Mouse (Mus musculus): ENCODE measurements around the gene Daam2. TPM values are rescaled to one million over a fixed set of nuclear protein-coding genes. Genes with fewer than 3 reads are reported as not detected.
"Not testable (repeated sequence)": the region's sequence is repeated elsewhere in the genome, so short reads cannot be mapped to it uniquely, and the experiment has no call there.

Gene Daam2
- polyA plus RNA-seq, 1 experiment = 54.4 TPM

DNA sequence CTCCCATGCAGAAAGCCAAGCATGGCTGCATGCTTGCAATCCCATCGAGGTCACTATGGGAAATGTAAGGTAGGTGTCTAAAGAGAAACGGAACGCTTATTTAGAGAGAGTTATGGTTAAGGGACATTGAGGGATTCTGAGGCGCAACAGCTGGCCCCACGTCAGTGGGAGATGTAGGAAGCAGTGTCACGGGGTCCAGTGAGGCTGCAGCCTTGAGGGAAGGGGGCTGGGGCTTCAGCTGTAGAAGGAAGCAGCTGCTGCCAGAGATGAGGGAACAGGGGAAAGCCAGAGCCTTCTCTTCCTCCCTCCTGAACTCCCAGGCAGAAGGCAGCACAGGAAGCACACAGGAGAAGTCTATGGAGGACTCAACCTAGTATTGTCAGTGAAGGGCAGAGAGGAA, 113.2 kb downstream of the Daam2 start:
- H3K4me1 ChIP-seq (ENCODE audit: control insufficient read depth, insufficient read depth, low read length) = peaks cover 7% of the 10 kb centered on the region
- WGBS = 90% methylated on average over 6 of the region's 6 CpGs
- no peak for DNase-seq
- TF ChIP-seq POLR2A (IDR thresholded peaks at IDR 0.05; ENCODE audit: borderline replicate concordance, insufficient read depth, low read length) = no peak
- no peak overlapping the region for H3K4me3 ChIP-seq (replicated peaks; ENCODE audit: insufficient read depth, low read depth, low read length)
- H3K27ac ChIP-seq (ENCODE audit: insufficient read depth, low read length) = no peak overlapping the region
- no peaks in the 10 kb centered on the region for H3K27me3 ChIP-seq (ENCODE audit: control insufficient read depth, insufficient read depth, low read length)

- Histone ChIP-seq H3K4me3 (replicated peaks; ENCODE audit: insufficient read depth, low read depth, low read length) (no peak overlapping the region), H3K27me3 (ENCODE audit: control insufficient read depth, insufficient read depth, low read length) (no peaks in the 10 kb centered on the region), H3K4me1 (ENCODE audit: control insufficient read depth, insufficient read depth, low read length) (peaks cover 7% of the 10 kb centered on the region; the same call in 1 of the 2 replicates), H3K27ac (ENCODE audit: insufficient read depth, low read length) (no peak overlapping the region)
- TF ChIP-seq CTCF (IDR thresholded peaks at IDR 0.05; ENCODE audit: borderline replicate concordance, insufficient read depth, low read depth, low read length) = no peak
- no peak for TF ChIP-seq POLR2A (IDR thresholded peaks at IDR 0.05; ENCODE audit: borderline replicate concordance, insufficient read depth, low read length)
- 81% methylated on average over 8 of the region's 8 CpGs for WGBS
- no peak for DNase-seq
These were observed 114.9 kb downstream of the Daam2 start for GRCm38 (mm10) chr17:49449230-49449608.

DNA sequence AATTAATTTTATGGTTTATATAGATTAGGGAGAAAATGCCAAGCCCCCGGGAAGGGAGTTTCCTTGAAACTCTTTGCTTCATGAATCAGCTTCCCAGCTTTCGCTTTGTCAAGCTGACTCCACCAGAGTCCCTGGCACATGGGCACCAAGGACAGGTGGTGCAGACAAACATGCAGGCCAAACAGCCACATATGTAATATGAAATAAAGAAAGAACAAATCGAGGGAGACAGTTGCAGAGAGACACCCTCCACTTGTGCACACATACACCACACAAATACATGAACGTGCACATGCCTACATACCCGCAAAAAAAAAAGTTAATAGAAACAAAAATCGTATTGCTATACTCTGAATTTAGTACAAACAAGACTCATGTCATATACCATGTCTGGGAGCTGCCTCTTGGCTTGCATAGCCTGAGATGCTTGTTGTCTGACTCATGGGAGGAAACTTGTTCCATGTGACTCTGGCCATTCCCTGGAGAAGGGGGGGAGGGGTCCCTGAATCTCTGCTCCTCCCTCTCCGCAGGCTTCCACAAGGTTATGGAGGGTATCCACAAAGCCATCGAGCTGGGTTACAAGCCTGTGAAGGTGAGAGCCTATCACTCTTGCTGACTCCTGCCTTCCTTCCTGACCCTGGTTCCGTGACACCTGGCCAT, 115.4 kb downstream of the Daam2 start:
- no peaks in the 10 kb centered on the region for H3K27me3 ChIP-seq (ENCODE audit: control insufficient read depth, insufficient read depth, low read length)
- H3K4me3 ChIP-seq (replicated peaks; ENCODE audit: insufficient read depth, low read depth, low read length) = no peak overlapping the region
- DNase-seq = peak in 1 of 2 experiments; percentile 12
- peaks cover 7% of the 10 kb centered on the region; the same call in 1 of the 2 replicates for H3K4me1 ChIP-seq (ENCODE audit: control insufficient read depth, insufficient read depth, low read length)
- TF ChIP-seq POLR2A (IDR thresholded peaks at IDR 0.05; ENCODE audit: borderline replicate concordance, insufficient read depth, low read length) (no peak), CTCF (IDR thresholded peaks at IDR 0.05; ENCODE audit: borderline replicate concordance, insufficient read depth, low read depth, low read length) (no peak)
- H3K27ac ChIP-seq (ENCODE audit: insufficient read depth, low read length) = no peak overlapping the region
- 51% methylated on average over 9 of the region's 9 CpGs for WGBS

- not testable (repeated sequence) for DNase-seq; H3K27me3 ChIP-seq (ENCODE audit: control insufficient read depth, insufficient read depth, low read length); H3K4me3 ChIP-seq (replicated peaks; ENCODE audit: insufficient read depth, low read depth, low read length); H3K27ac ChIP-seq (ENCODE audit: insufficient read depth, low read length); H3K4me1 ChIP-seq (ENCODE audit: control insufficient read depth, insufficient read depth, low read length)
- 92% methylated on average over 3 of the region's 3 CpGs for WGBS
These were observed 121.3 kb downstream of the Daam2 start for GRCm38 (mm10) chr17:49442841-49443240.

DNA sequence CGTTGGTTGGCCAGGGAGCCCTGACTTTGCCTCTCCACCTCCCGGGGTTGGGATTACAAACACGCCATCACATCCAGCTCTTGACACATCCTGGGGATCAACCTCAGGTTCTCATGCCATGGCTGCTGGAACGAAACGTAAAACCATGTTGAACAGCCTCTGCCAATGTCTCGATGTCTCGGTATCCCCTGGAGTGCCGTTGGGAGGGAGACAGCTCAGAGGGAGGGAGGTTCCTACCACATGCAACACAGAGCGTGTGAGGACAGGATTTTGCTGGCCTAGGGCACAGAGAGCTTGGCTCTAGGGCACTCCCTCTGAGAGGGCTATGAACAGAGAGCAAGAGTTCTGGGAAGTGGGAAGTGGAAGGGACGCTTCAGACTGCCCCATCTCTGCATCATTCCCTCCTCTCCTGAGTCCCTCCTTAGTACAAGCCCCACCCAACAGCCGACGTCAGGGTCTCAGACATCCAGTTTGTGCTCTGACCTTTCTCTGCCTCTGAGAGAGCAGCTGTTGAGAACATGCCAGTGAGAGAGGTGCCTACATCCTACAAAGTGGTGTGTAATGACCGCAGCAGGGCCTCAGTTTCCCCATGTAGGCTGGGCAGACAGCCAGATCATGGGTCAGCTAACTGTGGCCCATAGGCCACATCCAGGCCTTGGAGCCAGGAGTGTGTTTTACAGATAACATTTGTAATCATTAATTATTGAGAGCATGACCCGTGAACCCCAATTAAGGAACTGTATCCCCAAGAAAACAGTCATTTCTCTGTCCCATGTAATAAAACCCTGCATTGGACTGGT, 123.6 kb downstream of the Daam2 start:
- peak in 1 of 2 experiments; percentile 6 for DNase-seq
- Histone ChIP-seq H3K27ac (ENCODE audit: insufficient read depth, low read length) (no peak overlapping the region), H3K27me3 (ENCODE audit: control insufficient read depth, insufficient read depth, low read length) (no peaks in the 10 kb centered on the region), H3K4me3 (replicated peaks; ENCODE audit: insufficient read depth, low read depth, low read length) (no peak overlapping the region), H3K4me1 (ENCODE audit: control insufficient read depth, insufficient read depth, low read length) (no peaks in the 10 kb centered on the region)
- WGBS = 81% methylated on average over 14 of the region's 14 CpGs
- TF ChIP-seq CTCF (IDR thresholded peaks at IDR 0.05; ENCODE audit: borderline replicate concordance, insufficient read depth, low read depth, low read length) (no peak), POLR2A (IDR thresholded peaks at IDR 0.05; ENCODE audit: borderline replicate concordance, insufficient read depth, low read length) (no peak)

GRCm38 (mm10) chr17:49439706-49440105, 124.4 kb downstream of the Daam2 start:
- Histone ChIP-seq H3K4me1 (ENCODE audit: control insufficient read depth, insufficient read depth, low read length) (no peaks in the 10 kb centered on the region), H3K27me3 (ENCODE audit: control insufficient read depth, insufficient read depth, low read length) (no peaks in the 10 kb centered on the region), H3K4me3 (replicated peaks; ENCODE audit: insufficient read depth, low read depth, low read length) (no peak overlapping the region), H3K27ac (ENCODE audit: insufficient read depth, low read length) (no peak overlapping the region)
- WGBS = 89% methylated on average over 4 of the region's 4 CpGs
- peak in 1 of 2 experiments; percentile 4 for DNase-seq
- TF ChIP-seq POLR2A (IDR thresholded peaks at IDR 0.05; ENCODE audit: borderline replicate concordance, insufficient read depth, low read length) (no peak), CTCF (IDR thresholded peaks at IDR 0.05; ENCODE audit: borderline replicate concordance, insufficient read depth, low read depth, low read length) (no peak)

GRCm38 (mm10) chr17:49438822-49439574, 125.1 kb downstream of the Daam2 start:
- TF ChIP-seq CTCF (IDR thresholded peaks at IDR 0.05; ENCODE audit: borderline replicate concordance, insufficient read depth, low read depth, low read length) (no peak), POLR2A (IDR thresholded peaks at IDR 0.05; ENCODE audit: borderline replicate concordance, insufficient read depth, low read length) (no peak)
- Histone ChIP-seq H3K4me1 (ENCODE audit: control insufficient read depth, insufficient read depth, low read length) (no peaks in the 10 kb centered on the region), H3K27me3 (ENCODE audit: control insufficient read depth, insufficient read depth, low read length) (no peaks in the 10 kb centered on the region), H3K27ac (ENCODE audit: insufficient read depth, low read length) (no peak overlapping the region), H3K4me3 (replicated peaks; ENCODE audit: insufficient read depth, low read depth, low read length) (no peak overlapping the region)
- peak in 1 of 2 experiments; percentile 3 for DNase-seq
- WGBS = 93% methylated on average over 12 of the region's 12 CpGs

GRCm38 (mm10) chr17:49437306-49437705, 126.8 kb downstream of the Daam2 start:
- not testable (repeated sequence) for H3K27ac ChIP-seq (ENCODE audit: insufficient read depth, low read length); H3K27me3 ChIP-seq (ENCODE audit: control insufficient read depth, insufficient read depth, low read length); H3K4me3 ChIP-seq (replicated peaks; ENCODE audit: insufficient read depth, low read depth, low read length); H3K4me1 ChIP-seq (ENCODE audit: control insufficient read depth, insufficient read depth, low read length); DNase-seq

Data from cerebellum, adult 2 months (tissue).